Mouse (Mus musculus) cerebellum, postnatal 4 days (tissue): Measurements from ENCODE around the gene Mtap.

Source experiments
- DNase-seq, 2 experiments: peaks; one replicate each; pipeline ENCODE4 v3.0.0; 2022; ENCODE audit warnings: low spot score in 2 of 2, mixed read lengths in 1 of 2

Gene Mtap

DNA sequence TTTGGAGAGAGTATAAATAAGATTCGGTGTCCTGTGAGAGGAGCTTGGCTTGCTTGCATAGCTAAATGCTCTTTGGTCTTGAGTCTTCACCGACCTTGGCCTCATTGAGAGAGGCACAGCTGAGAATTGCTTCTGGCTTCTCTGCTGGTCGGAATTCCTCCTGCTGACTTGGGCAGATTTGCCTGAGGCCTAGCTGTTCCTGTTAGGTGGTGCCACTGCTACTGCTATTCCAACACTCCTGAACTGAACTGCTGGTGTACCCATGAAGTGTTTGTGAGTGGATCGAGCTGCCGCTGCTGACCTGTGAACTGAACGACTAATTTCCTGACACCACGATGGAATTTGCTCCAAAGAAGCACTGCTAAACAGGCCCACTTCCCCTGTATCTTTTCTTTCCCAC lies 73.4 kb downstream of the Mtap start:
- no peak for DNase-seq

DNA sequence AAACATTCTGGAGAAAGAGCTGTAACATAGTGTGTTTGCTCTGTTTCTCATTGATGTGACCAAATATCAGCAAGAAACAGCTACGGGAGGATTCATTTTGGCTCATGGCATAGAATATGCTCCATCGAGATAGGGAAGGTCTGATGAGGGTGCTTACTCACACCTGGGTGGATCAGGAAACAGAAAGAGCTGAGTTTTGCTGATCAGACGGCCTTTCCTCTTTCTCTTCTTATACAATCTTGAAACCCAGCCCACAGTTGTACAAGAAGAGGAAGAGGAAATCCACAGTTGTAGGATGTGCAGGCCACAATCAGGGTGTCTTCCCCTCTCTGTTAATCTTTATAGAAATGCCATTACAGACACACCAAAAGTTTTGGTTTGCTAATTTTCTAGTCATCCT lies 75.3 kb downstream of the Mtap start:
- no peak for DNase-seq
